Mouse (Mus musculus): ENCODE results near the gene Myo10. TPM values are rescaled to one million over a fixed set of nuclear protein-coding genes. Genes with fewer than 3 reads are reported as not detected.

Gene Myo10
- total RNA-seq, 2 experiments from 2014 or later = 71.4 to 77.1 TPM

GRCm38 (mm10) chr15:25719270-25719669, 96.9 kb downstream of the Myo10 start:
- DNase-seq (ENCODE audit: low spot score in 2 of 2) = no peak

- DNase-seq (ENCODE audit: low spot score in 2 of 2) = no peak
Observed at GRCm38 (mm10) chr15:25720263-25720662, 97.9 kb downstream of the Myo10 start.

DNA sequence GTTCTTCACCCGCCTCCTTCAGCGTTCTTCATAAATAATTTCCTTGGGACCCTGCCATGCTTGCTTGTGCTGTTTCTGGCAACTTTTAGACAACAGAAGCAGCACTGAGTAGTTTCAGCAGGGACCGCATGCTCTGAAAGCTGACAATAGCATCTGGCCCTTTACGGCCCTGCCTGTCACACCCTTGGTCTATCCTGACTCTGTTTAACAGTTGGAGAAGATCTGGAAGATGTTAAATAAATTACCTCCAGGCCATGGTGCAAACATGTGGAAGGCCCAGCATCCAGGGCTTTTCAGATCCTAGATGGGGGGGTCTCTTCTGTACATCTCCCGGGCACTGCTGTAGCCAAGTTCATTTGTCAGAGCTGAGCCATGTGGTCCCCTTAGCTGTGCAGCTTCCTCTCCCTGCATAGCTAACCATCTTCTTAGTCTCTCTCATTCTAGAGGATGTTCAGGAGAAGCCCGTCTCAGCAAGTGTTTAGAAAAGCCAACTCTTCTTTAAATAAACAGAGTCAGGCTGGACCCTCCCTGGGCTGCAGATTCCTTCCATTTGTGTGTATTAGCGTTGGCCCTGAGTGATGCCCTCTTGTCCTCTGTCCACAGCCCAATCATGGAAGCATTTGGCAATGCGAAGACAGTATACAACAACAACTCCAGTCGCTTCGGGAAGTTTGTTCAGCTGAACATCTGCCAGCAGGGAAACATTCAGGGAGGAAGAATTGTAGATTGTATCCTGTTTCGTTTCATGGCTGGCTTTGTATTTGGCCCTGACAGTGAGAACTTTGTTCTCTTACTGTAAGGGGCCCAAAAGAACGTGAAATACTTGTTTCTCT, 101.2 kb downstream of the Myo10 start:
- DNase-seq (ENCODE audit: low spot score in 2 of 2) = no peak

GRCm38 (mm10) chr15:25724549-25724948, 102.2 kb downstream of the Myo10 start:
- DNase-seq (ENCODE audit: low spot score in 2 of 2) = no peak

DNA sequence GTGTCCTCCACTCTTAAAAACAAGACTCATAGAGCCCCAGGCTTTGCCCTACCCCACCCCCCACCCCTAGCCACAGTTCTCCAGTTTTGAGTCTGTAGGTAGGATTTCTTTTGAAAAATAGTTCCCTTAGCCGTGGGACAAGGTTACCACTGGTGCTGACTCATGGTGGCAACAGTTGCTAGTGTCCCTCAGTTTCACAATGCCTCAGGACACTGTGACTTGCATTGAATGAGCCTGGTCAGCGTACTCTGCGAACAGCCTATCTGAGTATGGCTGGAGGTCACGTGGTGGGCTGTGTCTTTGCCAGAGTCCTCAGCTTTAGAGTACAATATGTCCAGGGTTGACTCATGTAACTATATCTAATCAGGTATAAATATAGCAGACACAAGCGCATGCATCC, 104.5 kb downstream of the Myo10 start:
- DNase-seq (ENCODE audit: low spot score in 2 of 2) = no peak

GRCm38 (mm10) chr15:25728501-25728900, 106.2 kb downstream of the Myo10 start:
- no peak for DNase-seq (ENCODE audit: low spot score in 2 of 2)

- peak; percentile 42 to 60 for DNase-seq (ENCODE audit: low spot score in 2 of 2)
Observed at GRCm38 (mm10) chr15:25731053-25731452, 108.7 kb downstream of the Myo10 start.

DNA sequence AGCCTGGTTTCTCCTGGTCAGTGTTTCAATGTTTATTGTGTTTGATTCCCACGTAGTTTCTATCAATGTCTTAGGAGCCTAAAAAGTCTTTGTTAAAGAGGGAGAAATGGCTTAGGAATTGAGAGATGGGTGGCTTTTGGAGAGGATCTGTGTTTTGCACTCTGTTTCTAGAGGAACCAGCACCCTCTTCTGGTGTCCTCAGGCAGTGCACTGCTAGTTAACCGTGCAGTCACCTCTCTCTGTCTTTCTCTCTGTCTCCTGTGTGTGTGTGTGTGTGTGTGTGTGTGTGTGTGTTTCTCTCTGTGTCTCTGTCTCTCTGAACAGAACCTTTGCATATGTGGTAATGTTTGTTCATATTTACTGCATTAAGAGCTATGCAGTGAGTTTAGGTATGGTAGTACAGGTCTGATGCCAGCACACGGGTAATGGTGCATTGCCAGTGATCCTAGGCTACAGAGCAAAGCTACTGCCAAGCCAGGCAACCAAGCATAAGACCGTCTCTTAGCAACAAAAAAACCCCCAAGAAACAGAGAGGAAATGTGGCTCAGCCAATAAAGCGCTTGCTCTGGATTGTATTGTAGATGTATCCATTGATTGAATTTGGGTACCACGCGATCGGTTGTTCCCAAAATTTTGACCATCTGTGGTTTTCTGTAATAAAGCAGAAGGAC, 110.6 kb downstream of the Myo10 start:
- DNase-seq (ENCODE audit: low spot score in 2 of 2) = peak; percentile 78 to 81

DNA sequence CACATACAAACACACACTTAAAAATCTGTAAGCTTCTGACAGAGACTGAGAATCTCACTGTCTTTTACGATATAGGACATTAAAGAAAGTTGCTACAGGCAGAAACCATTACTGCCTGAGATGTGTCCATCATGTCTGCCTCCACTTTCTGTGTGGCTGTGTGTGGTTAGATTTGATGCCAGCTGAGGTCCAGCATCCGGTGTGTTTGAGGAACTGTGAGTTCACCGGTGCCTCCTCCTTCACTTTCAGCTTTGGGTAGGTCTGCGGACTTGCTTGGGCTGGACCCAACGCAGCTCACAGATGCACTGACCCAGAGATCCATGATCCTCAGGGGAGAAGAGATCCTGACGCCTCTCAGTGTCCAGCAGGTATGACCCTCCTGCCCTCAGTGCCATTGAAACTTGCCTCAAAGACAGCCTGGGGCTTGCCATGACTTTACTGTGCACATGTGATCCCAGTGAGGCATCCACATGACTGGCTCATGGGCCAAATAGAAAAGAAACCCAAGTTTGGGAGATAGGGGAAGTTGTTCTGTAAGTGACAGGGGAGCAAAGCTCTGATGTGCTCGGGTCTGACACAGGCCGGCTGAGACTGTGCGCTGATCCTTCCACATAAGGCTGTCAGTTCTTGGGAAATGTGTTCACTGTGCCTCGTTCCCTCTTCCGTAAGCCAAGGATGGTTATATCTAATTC, 111.6 kb downstream of the Myo10 start:
- no peak for DNase-seq (ENCODE audit: low spot score in 2 of 2)

DNA sequence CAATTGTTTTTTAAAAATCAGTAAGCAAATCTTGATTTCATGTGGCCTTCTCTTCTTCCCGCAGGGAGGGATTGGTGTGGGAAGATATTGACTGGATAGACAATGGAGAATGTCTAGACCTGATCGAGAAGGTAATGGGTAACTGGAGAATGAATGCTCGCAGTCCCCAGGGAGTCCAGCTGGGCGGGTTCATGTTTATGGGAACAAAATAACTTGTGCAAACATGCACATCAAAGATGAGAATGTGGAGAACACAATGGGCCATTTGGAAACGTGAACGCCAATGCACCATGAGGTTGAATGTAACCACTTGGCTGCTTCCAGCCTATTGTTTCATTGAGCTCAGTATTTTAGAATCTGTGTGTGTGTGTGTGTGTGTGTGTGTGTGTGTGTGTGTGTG, 114.2 kb downstream of the Myo10 start:
- DNase-seq (ENCODE audit: low spot score in 2 of 2) = no peak

DNA sequence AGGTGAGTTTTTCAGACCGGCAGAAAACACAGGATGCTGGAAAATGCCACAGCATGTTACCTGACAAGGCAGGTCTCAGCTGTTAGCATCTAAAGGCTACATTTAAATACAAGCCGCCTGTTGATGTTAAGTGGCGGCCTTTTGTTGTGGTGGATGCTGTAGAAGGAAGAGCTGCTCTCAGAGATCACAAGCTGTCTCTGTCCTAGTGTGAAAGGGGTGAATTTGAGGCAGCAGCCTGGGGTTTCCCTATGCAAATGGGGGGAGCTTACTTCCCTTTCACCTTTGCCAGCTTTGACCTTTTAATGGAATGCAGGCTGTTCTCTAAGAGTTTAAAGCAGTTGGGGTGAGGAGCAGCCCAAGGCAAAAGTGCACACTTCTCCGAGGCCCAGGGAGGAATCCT, 117.9 kb downstream of the Myo10 start:
- DNase-seq (ENCODE audit: low spot score in 2 of 2) = no peak

GRCm38 (mm10) chr15:25742196-25742595, 119.9 kb downstream of the Myo10 start:
- DNase-seq (ENCODE audit: low spot score in 2 of 2) = no peak

GRCm38 (mm10) chr15:25751510-25751909, 129.2 kb downstream of the Myo10 start:
- no peak for DNase-seq (ENCODE audit: low spot score in 2 of 2)

- DNase-seq (ENCODE audit: low spot score in 2 of 2) = no peak
Observed at GRCm38 (mm10) chr15:25752597-25752996, 130.3 kb downstream of the Myo10 start.

- no peak for DNase-seq (ENCODE audit: low spot score in 2 of 2)
Observed at GRCm38 (mm10) chr15:25753003-25753402, 130.7 kb downstream of the Myo10 start.

GRCm38 (mm10) chr15:25753878-25754277, 131.6 kb downstream of the Myo10 start:
- no peak for DNase-seq (ENCODE audit: low spot score in 2 of 2)

DNA sequence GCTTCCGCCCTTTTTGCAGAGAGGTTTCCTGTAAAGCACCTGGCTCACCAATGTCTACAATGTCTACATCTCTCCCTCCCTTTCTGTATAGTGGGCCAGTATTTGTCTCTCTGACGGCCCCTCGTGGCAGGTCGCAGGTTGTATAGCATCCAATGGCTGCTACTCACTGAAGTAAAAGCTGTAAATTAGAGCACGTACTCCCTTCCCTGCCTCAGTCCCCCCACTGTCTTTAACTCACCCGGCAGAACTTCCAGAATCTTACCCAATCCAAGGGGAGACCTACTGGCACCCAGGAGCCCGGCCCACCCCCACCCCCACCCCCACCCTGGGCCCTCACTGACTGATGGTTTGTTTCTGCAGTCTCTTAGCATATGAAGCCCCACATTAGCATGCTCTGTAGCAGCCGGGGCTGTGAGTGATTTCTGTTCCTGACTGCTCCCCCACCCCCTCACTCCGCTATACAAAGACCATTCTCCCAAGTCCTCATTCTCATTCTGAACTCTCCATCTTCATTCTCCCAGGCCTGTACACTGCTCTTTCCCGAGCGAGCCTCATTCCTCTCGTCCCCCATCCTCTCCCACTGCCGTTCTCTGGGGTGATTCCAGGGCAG, 132.1 kb downstream of the Myo10 start:
- DNase-seq (ENCODE audit: low spot score in 2 of 2) = peak in 1 of 2 experiments; percentile 63

DNA sequence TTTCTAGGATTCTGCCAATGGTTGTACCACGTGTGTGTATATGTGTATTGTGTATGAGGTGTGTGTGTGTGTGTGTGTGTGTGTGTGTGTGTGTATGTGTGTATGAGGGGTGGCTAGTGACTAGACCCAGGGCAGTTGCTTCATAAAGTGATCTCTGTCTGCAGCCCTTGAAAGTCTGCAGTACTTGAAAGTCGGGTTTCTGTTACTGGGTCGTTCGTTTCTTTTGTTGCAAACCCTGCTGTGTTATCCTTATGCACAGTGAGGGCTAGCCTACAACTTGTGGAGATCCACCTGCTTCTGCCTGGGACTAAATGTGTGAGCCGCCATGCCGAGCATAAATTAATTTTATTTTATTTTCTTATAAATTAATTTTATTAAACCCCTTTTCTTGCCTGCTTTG, 133.2 kb downstream of the Myo10 start:
- no peak for DNase-seq (ENCODE audit: low spot score in 2 of 2)

- DNase-seq (ENCODE audit: low spot score in 2 of 2) = no peak
Observed at GRCm38 (mm10) chr15:25756072-25756471, 133.7 kb downstream of the Myo10 start.

- no peak for DNase-seq (ENCODE audit: low spot score in 2 of 2)
Observed at GRCm38 (mm10) chr15:25758037-25758436, 135.7 kb downstream of the Myo10 start.

DNA sequence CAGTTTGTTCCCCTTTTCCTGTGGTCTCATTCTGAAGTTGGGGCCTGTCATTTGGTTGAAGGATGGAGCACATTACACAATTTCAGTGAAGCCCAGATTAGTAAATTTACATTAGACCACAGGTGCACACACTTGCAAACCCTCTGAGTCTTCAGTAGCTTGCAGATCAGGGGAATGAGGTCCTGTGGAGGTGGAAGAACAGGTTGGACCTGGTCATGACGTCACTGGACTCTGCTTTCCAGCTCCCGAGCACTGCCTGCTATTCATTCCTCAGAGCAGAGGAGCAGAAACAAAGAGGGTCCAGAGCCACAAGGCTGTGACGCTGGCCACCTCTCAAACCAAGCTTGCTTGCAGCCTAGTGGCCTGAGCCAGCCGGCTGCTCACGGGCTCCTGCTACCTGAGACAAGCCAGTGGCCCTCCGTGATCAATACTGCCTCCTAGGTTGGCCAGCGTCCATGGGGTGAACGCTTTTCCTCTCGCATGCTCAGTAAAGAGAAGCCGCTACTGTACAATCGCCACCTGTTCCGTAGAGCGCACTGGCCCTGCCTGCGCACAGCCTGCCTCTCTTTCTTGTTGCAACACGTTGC, 136.3 kb downstream of the Myo10 start:
- DNase-seq (ENCODE audit: low spot score in 2 of 2) = peak in 1 of 2 experiments; percentile 62
